Mouse (Mus musculus): ENCODE measurements at regions not wholly inside any gene's neighbourhood (a gene's known extent, or its start where the extent isn't known, plus 50 kb on each side); places are given as distances from the start of the nearest gene placed in this dataset.

DNA sequence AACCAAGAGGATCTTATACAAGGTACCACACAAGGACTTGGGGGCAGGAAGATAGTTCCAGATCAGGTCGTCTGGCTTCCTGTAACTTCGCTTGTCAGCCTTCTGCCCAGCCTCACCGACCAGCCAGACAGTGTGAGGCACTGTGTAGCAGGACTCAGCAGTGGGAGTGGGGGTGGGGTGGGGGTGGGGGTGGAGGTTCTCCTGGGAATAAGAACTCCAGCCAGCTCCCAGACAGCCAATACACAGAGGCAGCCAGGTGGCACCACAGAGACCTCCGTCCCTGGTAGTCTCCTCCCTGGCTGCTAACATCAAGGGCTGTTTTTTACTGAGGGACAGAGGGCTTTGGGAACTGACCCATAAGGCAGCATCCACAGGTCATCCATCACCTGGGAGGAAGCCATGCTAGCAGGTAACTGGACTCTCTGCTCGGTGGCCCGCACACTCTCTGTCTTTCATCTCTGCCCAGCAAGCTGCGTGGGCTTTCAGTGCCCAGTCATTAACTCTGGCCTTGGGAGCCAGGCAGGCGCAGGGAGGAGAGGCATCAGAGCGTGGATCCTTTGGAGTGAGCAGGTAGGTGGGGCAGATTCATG, 60.3 kb upstream of the Wnt4 start:
- ATAC-seq (ENCODE audit: insufficient number of reproducible peaks, low FRiP score, low TSS enrichment) = no peak

DNA sequence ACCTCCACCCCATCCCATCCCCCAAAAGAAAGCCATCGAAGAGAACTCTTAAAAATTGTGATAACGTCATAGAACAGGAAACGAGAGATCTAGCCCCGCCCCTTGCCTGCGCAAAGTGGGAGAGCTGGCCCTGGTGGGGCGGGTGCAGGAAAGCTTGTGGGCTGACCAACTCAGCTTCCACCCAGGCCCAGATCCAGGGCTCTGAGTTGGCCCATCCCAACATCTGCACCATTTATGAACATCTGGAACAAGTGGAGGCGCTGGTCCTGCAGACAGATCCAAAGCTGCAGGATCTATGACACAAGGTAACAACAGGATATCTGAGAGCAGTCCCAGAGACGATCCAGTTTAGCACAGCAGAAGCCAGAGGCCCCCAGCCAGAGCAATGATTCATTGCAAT, 62.7 kb upstream of the Wnt4 start:
- no peak for ATAC-seq (ENCODE audit: insufficient number of reproducible peaks, low FRiP score, low TSS enrichment)

DNA sequence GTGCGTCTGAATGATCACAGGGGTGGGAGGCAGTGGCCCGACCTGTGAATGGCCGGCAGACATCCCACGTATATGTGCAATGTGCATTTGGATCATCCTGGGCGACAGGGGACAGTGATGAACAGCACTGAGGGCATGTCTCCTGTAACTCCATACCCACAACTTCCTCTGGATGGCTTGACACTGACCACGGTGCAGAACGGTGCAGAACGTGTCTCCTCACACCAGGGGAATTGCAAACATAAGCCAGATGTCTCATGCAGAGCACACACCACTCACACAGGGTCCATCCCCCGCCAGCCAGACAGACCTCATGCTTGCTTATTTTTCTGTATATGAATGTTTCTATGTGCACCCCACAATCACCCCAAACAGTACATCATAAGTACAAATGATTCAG, 64.4 kb upstream of the Wnt4 start:
- no peak for ATAC-seq (ENCODE audit: insufficient number of reproducible peaks, low FRiP score, low TSS enrichment)

DNA sequence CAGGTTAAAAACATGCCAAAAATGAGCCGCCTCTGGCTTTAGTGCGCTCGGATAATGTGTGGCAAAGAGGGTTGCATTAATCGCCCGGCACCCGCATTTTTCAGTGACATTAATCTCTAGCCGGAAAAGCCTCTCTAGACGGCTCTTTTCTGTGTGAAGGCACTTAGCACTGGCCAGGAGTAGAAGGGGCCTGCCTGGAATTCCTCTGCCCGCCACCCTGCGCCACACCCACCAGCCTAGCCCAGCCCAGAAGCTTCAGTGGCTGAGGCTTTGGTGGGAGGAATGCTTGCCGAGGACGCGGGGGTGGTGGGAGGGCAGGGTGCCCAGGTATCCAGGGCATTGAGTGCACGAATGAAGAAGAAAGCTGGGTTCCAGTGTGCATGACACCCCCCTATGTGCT, 65.2 kb upstream of the Wnt4 start:
- ATAC-seq (ENCODE audit: insufficient number of reproducible peaks, low FRiP score, low TSS enrichment) = no peak

DNA sequence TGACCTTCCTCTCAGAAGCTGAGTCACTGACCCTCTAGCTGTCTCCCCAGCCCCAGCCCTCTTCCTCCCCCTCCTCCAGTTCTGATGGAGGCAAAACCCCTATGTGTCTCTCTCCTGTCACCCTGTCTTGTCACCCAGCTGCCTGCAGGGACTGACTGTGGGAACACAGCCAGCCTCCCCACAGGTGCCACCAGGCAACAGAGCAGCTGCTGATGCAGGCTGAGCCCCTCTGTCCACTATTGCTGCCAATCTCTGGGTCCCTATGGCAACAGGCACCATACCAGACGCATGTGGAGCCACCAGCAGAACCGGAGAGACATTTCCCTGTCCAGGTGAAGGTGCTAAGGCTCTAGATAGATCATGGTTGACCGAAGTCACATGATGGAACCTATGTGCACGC, 66.0 kb upstream of the Wnt4 start:
- ATAC-seq (ENCODE audit: insufficient number of reproducible peaks, low FRiP score, low TSS enrichment) = no peak

DNA sequence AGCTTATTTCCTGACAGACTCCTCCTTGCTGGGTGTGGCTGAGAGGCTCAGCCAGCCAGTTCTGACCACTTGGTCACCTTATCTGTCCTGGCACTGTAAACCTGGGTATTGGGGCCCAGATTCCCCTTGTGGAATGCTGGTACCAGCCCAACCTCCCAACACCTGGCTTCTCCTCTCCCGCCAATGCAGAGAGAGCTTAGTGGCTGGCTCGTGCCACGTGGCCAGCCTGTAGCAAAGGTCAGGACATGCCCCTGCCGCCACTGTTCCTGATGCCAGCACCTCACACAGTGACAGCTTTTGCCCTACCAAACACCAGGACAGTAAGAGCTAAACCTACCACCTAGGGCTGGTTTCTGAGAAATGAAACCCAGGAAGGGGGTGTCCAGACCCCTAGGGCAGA, 66.8 kb upstream of the Wnt4 start:
- ATAC-seq (ENCODE audit: insufficient number of reproducible peaks, low FRiP score, low TSS enrichment) = no peak

DNA sequence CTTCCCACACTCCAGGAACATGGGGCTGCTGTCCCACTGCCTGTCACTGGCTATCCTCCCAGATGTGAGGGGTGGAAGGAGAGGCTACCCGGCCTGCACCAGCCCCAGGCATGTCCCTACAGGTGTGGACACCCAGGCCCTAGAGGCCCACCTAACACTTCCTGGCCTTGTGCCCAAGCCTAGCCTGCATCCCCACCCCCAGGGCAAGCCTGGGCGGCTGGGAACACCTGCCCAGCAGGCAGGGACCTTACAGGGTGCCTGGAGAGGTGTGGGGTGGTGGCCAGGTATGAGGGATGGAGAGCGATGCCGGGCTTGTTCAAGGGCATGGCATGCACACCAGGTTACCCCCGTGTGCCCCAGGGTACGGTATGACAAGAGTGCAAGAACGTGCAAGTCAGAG, 76.3 kb upstream of the Wnt4 start:
- ATAC-seq (ENCODE audit: insufficient number of reproducible peaks, low FRiP score, low TSS enrichment) = no peak

DNA sequence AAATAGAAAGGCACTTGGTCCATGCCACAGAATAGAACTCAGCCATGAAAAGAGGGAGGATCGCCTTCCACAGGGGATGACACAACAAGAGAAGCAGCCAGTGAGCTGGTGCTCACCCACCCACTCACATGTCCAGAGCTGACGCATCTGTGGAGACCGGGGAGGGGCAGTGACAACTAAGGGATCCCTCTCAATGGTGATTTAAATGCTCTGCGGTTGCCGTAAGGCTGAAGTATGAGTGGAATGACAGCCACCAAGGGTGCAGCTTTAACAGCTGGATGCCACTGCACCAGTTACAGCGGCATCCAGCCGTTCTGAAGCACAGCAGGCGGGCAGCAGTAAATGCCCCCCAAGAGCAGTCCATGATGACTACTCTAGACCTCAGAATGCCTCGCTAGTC, 76.9 kb upstream of the Wnt4 start:
- no peak for ATAC-seq (ENCODE audit: insufficient number of reproducible peaks, low FRiP score, low TSS enrichment)

DNA sequence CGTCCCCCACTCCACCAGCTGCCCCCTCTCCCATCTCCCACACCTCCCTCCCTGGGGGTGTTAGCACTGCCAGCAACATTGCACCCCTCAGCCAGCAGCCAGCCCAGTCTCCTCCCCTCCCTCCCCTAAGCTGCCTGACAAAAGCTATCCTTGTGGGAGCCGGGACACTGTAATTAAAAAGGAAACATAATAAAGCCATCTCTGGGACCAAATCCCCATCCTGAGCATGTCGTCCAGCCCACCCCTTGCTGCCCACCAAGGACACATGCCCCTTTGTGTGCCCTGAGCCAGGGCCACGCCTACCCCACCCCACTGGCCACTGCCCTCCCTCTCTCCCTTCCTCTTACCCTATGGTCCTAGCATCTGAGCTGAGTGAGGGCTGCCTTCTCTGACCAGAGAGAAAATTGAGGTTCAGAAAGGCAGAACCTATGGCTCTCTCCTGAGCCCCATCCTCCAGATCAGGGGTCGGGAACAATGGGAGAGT, 80.8 kb upstream of the Wnt4 start:
- ATAC-seq (ENCODE audit: insufficient number of reproducible peaks, low FRiP score, low TSS enrichment) = no peak

DNA sequence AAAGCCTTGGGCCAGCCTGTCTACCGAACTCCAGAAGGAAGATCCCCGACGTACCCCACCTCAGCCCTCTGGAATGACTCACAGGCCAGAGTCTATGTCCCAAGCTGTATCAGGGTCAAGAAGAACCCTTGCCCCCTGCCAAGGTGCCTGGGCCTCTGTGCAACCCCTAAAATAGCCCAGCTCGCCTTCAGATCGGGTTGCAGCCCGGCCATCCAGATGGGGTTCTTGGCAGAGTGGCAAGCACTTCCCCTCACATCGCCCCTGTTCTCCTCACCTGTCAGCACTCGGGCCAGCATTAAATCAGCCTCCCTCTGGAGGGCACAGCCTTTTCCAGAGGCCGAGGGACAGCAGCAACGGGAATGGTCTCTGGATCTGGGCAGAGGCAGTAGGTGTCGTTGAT, 83.2 kb upstream of the Wnt4 start:
- ATAC-seq (ENCODE audit: insufficient number of reproducible peaks, low FRiP score, low TSS enrichment) = no peak

DNA sequence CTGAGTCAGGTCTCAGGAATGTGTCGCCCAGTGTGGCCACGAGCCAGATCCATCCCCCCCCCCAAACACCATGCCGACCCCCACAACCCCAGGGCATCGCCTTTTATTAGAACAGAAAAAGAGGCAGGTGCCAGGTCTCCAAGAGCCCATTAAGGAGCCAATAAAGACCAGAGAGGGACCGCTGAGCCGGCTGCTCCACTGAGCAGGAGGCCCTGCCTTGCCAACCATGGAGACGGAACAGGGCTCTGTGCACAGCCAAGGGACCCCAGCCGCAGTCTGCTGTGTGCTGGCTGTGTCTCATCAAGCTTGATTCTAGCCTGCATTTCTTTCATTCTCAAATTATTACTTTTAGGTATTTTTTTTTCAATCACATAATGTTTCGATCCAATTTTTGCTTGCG, 86.7 kb upstream of the Wnt4 start:
- no peak for ATAC-seq (ENCODE audit: insufficient number of reproducible peaks, low FRiP score, low TSS enrichment)

DNA sequence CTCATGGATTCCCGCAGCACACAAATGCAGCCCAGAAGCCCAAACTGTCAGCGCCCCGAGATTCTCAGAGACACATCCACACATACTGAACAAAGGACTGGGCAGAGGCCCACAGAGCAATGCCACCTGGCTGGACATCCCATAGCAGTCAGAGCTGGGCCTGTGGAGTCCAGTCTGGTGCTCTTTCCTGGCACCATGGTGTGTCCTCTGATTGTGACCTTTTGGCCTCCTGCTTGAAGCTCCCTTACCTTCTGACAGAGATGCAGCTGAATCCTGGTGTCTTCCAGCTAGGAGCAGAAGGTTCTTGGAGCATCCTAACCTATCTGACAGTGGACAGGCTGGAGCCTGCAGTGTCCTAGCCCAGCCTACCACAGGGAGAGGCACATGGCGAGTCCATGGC, 87.5 kb upstream of the Wnt4 start:
- ATAC-seq (ENCODE audit: insufficient number of reproducible peaks, low FRiP score, low TSS enrichment) = peak; percentile 46; the same call in 1 of the 2 replicates

DNA sequence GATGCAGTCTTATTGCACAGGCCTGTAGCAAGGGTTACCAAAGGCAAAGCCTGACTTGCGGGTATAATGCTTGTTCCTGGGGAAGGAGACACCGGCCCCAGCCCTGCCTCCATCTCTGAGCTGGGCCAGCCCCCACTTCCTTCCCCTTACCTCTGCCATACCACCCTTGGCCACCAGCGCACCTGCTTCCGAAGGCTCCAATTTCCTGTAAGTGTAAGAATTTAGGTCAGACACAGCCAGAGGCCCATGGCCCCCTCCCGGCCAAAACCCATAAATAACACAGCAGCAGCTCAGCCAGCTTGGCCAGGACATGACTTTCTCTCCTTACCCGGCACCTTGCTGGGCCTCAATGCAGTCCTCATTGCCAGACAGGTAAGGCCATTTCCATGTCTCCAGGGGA, 88.2 kb upstream of the Wnt4 start:
- ATAC-seq (ENCODE audit: insufficient number of reproducible peaks, low FRiP score, low TSS enrichment) = peak; percentile 69

DNA sequence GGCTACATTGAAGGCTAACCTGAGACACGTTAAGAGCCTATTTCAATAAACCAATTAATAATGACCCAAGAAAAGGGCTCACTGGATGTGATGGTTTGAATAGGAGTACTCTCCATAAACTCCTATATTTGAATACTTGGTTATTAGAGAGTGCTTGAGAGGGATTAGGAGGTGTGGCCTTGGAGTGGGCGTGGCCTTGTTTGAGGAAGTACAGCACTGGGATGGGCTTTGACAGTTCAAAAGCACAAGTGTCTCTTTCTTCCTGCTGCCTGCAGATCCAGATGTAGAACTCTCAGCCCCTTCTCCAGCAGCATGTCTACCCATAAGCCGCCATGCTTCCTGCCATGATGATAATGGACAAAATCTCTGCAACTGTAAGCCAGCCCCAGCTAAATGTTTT, 89.7 kb upstream of the Wnt4 start:
- ATAC-seq (ENCODE audit: insufficient number of reproducible peaks, low FRiP score, low TSS enrichment) = no peak

DNA sequence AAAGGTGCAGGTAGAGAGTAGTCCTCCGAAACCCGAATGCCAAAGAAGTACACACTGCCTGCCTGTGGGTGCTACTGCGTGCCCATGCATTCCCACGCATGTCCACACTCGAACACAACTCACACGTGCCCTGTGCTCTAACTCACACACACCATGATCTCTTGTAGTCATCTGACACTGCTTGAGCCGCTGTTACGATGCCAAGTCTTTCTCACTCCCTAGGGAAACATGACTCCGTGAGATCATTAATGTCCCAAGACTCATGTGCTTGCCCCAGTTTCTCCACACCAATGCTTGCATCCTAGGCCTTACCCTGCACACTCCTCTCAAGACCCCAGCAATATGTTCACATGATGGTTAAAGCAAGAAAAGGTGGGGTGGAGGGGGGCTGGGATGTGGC, 90.2 kb upstream of the Wnt4 start:
- no peak for ATAC-seq (ENCODE audit: insufficient number of reproducible peaks, low FRiP score, low TSS enrichment)

DNA sequence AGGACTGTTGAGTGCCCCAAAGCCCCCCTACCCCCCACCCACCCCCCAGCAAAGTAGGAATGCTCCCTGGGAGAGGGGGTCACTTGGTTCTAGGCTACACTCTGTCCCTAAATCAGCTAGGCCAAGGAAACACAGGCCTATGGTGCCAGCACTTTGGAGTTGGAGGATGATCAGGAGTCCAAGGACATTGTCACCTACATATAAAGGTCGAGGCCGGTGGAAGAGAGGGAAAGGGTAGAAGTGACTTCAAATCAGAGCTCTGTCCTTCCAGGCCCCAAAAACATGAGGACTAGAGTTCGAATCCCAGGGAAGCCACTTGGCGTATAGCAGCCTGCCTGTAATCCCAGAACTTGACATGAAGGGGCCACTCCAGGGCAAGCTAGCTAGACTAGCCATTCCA, 92.3 kb upstream of the Wnt4 start:
- ATAC-seq (ENCODE audit: insufficient number of reproducible peaks, low FRiP score, low TSS enrichment) = no peak

DNA sequence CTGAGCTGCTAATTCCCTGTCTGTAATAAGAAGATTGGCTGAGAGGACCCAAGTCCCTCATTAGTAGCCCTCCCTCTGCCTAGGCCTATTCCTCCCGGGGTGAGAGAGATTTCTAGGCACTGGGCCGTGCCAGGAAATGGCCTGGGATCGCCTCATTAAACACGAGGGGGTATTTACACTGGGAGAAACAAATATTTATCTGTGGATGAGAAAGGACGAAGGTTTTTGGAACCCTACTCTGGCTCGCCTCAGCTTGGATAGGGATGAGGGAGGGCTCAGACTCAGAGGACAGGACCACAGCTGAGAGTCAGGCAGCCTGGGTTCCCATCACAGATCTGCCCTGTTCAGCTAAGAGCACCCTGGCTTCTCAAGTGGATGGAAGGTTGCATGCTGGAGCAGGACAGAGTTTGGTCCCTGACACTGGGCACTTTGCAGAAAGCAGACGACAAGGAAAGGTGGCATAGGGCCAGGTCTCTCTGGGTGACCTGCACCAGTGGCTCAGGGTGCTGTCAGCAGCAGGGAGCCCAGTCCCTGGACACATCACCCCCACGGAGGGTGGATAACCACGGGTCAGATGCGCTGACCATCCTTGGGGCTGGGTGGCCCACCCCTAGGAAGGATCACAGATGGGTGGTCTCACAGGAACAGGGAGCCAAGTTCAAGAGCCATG, 94.0 kb upstream of the Wnt4 start:
- no peak for ATAC-seq (ENCODE audit: insufficient number of reproducible peaks, low FRiP score, low TSS enrichment)

DNA sequence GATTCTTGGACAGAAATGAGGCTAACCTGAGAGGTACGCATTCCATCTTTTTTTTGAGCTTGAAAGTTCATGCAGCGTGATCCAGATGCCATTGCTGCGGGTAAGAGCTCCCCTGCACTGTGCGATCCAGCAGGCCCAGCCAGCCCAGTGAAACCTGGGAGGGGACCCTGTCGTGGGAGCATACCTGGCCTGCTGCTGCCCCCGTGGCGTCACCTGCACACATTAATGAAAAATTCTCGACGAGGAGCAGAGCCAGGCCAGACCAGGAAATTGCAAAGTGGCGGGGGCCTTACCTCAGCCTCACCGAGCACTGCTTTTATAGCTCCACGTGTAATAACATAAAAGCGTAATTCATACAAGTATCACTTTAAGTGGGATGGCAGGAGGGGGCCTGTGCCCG, 94.7 kb upstream of the Wnt4 start:
- no peak for ATAC-seq (ENCODE audit: insufficient number of reproducible peaks, low FRiP score, low TSS enrichment)

DNA sequence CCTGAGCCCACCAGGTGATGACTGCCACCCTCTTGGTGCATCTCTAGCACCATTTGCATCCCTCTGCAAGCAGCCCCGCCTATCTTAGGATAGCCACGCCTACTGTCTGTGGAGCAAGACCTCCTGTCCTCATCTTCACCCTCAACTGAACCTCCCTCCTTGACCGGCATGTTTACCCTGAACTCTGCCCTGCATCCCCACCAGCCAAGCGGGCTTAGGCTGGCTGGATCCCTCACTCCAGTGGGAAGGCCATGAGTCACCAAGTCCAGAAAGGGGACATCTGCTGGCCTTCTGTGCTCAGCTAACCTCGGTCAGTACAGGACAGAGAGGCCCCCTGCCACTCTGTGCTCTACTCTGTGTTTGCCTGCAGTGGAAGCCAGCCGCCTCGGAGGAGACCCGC, 96.0 kb upstream of the Wnt4 start:
- no peak for ATAC-seq (ENCODE audit: insufficient number of reproducible peaks, low FRiP score, low TSS enrichment)

DNA sequence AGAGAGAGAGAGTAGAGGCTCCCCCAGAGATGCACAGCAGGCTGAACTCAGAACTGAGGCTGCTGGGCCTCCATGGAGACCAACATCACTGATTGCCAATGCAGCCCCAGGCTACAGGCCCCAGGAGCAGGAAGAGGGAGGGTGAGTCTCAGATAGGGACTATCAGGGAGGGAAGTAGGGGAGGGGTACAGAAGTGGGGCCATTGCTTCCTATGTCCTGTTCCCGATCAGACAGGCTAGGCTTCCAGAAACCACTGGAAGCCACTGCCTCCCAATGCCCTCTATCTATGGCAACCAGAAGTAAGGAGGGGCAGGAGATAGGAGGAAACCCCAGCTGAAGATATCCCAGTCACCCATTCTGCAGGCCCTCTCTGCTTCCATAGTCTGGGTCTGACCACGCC, 97.2 kb upstream of the Wnt4 start:
- ATAC-seq (ENCODE audit: insufficient number of reproducible peaks, low FRiP score, low TSS enrichment) = no peak

DNA sequence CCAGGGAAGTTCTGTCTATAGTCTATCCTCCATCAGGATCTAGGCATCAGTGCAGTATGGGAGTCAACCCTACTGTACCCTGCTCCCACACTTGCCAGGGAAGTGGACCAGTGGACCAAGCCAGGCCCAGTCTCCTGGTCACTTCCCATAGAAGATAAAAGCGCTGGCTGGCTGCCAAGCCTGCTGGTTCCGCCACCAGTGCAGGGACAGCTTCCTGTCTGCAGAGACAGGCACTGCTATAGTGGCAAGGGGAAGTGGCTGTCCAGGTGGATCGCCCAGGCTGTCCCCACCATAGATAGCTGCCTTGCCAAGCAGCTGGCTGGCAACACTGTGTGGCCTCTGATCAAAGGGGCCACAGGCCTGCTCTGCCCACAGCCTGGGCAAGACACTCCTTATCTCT, 98.5 kb upstream of the Wnt4 start:
- 0 out of 2 replicates have a peak, but pooled peaks have one; percentile 20 for ATAC-seq (ENCODE audit: insufficient number of reproducible peaks, low FRiP score, low TSS enrichment)

DNA sequence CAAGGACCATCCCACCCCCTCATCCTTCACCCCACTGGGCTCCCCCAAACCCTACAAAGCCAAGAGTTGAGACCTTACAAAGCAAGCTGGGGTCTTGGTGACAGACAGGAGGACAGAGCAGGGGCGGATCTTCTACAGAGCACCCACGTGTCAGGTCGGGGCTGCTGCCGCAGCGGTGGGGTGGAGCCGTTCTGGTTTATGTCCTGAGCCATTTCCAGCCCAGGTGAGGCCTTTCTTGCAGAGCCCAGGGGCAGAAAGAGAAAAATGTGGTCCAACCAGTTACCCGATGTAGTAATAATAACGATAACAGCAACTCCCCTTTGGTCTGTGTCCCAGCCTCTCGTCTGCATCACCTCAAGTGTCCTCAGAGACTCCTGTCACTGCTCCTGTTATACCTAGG, 112.4 kb upstream of the Wnt4 start:
- ATAC-seq (ENCODE audit: insufficient number of reproducible peaks, low FRiP score, low TSS enrichment) = peak; percentile 43; the same call in 1 of the 2 replicates
